Mouse (Mus musculus): Measurements from ENCODE around the gene Inpp5f.
"Not testable (repeated sequence)": the region's sequence is repeated elsewhere in the genome, so short reads cannot be mapped to it uniquely, and the experiment has no call there.

The Inpp5f gene

DNA sequence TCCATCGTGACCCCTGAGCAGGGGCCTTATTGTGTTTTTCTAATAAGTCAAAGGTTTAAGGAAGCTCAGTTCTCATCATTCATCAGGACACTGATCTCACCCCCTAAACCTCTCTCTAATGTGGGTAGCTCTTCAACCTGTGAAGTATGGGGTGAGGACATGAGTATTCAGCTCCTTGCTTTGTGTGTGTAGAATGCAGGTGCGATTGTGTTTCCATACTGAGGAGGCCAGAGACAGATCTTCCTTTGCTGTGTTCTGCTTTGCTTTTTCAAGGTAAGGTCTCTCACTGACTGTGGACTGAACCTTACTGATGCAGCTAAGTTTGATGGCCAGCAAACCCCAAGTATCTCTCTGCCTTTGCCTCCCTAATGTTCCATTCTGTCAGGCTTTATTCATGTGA lies 14.9 kb upstream of the Inpp5f start:
- DNase-seq: no peak

DNA sequence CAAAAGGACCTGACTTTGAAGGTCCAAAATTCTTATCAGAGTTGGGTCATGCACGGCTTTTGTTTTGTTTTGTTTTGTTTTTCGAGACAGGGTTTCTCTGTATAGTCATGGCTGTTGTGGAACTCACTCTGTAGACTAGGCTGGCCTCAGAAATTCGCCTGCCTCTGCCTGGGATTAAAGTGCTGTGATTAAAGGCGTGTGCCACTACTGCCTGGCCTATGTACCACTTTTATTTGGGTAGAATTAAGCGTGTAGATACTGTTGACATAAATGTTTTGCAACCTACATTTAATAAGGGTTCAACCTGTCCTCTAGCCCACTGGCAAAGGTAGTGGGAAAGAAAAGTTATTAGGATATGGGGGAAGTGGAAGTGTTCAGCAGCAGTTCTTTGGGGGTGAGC lies 12.1 kb upstream of the Inpp5f start:
- no peak for DNase-seq

DNA sequence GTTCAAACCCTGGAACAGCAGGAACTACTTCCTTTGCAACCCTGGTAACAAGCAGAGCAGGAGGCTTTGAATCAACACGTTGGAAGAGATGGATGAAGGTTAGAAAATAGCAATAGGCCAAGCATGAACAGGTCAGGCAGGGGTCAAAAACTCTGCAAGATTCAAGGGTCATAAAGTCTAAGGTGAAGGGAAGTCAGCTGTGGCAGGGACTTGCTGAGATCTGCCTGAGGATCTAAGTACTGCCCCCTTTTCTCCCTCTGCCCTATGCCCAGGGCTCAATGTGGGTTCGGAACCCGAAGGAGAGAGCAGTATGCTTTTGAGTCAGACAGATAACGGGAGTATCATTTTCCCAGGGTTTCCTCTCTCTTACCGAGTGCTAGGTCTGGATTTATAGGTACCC lies 9.3 kb upstream of the Inpp5f start:
- no peak for DNase-seq

DNA sequence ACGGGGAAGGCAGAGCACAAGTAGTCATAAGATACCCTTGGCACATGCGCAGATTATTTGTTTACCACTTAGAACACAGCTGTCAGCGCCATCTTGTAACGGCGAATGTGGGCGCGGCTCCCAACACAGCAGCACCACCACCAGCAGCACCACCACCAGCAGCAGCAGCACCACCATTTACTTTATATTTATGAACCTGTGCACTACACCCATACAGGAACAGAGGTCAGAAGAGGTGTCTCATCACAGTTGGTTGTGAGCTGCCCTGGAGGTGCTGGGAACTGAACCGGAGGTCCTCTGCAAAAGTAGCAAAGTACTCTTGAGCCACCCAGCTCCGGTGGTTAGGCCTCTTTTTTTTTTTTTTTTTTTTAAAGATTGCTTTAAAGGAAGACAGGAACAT lies 1.2 kb upstream of the Inpp5f start:
- not testable (repeated sequence) for DNase-seq

DNA sequence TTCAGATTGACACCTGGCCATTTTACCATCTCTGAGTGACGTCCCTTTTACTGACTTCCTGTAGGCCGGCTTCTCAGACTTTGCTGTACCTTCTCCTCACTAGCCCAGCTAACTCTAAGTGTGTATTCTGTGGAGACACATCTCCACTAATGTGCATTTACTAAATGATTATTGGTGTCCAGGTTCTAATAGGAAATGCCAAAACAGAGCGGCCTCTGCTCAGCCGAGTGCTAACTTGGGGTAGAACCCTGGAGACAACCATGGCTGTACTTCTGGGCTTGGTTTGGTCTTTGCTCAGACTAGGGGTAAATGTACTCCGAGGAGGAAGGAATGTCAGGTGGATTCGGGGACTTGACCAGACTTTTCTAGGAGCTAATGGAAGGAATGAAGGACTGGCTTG lies 638 bp upstream of the Inpp5f start:
- no peak for DNase-seq

DNA sequence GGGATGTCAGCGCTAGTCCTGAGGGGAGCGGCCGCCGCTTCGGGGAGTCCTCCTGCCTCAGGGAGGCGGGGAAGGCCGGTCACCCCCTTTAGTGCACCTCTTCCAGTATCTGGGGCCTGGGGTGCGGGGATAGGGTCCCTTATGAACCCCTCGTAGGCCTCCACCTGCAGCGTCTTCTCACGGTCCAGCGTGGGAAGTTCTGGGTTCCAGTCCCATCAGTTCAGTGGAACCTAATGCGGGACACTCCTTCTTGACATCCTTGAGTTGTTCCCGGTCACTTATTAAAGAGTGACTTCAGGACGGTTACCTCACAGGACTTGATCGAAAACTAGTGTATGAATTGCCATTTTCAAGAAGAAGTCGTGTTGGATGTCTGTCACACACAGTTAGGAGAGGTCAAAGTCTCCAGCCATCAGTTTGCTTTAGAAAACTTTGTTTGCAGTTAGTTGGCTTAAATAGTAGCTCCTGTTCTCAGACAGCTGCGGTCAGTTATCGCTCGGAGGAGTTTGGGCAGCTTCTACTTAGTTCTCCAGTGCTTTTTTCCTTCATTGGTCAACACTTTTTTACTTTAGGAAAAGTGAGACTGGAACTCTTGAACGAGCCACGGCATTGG lies 777 bp downstream of the Inpp5f start:
- peak; percentile 12 for DNase-seq

DNA sequence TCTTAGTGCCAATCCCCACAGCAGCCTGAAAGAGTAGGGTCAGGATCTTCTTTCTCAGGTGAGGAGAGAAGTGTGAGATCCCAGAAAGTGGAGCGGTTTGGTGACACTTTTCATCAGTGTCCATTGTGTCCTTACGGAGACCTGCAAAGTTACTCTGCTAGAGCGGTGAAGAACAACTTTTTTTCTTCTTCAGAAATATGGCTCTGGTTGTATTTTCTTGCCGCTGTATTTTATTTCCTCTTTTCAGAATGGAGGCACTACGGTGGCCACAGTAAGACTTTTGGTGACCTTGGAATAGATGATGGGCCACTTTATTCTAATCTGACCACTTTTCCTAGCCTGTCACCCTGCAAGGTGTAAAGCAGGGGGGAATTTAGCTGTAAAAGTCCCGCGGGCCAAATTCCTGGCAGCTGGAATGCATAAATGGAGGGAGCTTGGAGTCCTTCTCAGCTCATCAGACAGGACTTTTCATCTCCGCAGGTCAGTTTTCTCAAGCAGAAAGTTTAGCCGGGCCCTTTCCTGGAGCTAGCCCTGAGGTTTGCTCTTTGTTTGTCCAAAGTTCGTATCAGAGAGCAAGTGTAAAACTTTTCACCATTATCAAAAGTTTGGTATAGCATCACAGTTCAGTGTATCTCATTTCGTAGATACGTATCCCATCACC lies 1.5 kb downstream of the Inpp5f start:
- DNase-seq: no peak

DNA sequence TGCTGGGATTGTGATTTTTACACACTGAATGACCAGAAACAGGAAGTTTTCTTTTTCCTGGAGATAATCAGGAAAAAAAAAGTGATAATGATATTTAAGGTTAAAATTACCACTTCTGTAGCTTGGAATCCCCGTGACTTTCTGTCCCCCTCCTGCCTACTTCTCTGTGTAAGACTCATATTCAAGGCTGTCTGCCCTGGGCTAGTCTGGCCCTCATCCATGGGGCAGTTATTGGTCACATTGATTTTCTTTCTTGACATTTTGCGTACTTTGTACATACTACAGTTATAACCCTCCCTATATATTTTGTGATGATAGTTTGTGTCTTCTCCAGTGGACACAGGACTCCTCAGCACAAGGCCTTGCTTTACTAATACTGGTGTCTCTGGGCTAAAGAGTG lies 2.5 kb downstream of the Inpp5f start:
- DNase-seq: no peak

DNA sequence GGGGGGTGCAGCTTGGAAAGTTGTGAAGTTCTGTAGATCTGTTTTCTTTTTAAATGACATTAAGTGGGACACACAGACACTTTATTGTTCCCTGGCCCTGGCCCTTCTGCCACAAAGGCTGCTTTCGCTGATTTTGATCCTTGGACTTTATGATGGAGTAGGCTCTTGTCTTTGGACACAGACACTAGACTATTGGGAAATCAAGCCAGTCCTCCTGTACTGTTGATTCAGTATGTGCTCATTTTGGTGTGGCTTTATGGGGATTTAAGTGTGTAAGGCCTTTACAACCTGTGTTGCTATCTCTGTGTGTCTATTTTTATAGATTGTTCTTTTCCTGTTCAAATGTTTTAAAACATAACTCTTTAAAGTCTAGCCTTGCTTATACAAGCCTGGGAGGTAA lies 6.5 kb downstream of the Inpp5f start:
- no peak for DNase-seq

DNA sequence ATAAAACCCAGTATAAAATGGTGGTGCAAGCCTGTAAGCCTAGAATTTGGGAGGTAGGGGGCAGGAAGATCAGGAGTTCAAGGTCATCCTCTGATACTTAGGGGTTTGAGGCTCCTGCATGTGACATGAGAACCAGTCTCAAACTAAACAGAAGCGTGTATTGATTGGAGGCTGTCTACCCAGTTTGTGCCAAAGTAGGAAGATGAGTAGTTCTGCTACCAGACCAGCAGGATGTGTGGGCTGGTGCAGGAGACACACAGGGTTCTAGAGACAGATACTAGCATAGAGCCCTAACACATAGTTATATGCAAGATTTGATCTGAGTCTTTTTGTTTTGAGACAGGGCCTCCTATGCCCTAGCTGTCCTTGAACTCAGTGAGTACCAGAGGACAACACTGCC lies 9.1 kb downstream of the Inpp5f start:
- no peak for DNase-seq

DNA sequence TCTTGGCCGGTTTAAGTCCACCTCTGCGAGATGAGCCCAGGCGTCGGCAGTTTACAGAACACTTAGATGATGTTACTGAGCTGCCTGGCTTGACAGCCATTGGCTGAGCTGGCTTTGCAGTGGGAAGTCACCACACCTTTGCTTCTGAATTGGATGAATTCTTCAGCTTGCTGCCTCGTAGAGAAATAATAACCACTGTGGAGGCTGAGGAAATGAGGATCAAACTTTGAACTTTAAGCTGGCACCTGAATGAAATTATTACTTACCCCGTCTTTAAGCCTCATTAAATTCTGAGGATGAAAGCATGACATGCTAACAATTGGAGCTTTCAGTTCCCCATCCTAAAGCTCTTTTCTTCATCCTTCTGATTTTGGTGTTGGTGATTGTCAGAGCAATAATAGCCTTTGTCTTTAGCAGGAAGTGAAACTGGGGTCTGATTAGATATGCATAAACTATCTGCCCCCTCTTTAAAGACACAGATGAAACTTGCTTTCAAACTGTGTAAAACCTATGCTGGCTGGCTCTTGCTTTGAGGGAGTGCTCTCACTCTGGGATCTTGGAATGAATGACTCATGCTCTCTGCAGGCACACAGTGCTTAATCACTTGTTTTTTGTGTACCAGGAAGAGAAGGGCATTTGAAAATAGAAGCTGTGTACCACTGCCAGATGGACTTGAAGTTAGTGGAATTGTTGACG lies 11.3 kb downstream of the Inpp5f start:
- peak; percentile 71 for DNase-seq

DNA sequence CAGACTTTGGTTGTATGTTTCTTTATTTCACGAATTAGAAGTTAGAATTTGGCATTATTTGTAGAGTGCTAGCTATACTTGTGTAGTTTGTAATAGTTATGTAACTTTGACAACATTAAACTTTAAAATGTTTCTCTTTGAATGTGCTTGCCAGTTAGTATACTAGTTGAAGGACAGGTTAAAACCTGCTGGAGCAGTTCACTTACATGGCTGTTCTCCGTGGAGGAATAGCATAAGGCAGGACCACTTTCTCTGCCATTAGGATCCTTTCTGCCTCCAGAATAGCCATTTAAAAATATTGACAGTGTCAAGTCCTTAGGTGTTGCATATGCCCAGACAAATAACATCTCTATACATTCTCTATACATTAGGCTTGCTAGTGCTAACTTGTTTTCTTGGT lies 11.9 kb downstream of the Inpp5f start:
- no peak for DNase-seq

DNA sequence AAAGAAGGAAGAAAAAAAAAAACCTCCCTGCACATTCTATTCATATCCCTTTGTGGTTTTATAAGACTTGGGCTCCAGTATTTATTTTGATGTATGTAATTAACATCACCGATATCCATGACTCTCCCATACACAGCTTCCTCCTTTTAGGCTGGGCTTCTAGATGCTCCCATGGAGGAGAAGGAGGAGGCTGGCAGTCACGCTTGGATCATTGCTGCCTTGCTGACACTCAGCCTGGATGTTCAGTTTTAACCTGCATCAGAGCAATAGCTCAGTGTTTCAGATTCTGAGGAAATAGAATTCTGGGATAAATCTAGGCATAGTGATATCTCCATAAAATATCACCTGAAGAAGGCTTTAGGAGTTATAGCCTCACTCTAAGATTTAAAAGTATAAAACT lies 14.3 kb downstream of the Inpp5f start:
- no peak for DNase-seq

DNA sequence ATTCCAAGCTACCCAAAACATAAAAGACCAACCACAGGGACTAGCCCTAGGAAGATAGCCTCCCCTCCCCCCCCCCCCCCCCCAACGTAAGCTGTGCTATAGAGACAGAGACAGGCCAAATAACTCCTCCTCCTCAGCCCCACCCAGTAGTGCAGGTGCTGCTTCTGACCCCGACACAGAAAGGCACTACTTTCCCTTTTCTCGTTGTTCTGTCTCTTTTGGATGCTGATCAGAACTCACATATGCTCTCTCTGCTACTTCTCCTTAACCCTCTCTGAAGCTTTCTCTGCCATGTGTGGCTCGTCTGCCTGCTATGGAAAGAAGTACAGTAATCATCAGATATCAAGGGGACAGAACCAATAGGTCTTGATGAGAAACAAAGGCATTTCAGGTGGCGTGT lies 15.5 kb downstream of the Inpp5f start:
- DNase-seq: no peak

DNA sequence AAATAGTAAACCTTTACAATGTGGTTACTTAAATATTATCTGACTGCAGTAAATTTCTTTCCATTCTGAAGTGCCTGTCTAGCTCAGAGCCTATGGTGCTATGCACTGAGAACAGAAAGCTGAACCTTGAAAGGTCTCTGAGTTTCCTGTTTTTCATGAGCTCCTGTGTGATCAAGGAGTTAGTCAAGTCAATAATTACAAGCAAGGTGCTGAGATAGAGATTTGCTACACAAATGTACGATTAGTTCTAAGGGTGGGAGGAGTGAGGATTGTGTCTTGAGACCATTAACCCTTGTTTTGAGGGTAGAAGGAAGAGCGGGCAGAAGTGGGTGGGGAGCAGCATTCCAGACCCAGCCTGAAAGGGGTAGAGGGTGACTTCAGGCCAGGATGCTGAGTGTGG lies 16.1 kb downstream of the Inpp5f start:
- no peak for DNase-seq

DNA sequence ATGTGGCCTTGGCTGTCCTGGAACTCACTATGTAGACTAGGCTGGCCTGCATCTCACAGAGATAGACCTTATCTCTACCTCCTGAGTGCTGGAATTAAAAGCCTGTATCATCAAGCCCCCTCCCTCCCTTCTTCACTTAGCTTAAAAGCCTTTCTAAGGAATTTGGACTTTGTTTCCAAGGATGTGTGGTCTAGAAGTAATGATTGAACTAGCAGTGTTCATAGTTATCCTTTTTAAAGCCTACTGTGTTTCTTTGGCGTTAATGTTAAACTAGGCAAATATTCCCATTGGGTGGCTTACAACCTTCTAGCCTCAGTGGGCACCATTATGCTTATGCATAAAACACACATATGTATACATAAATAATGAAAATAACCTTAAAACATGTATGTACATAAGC lies 16.6 kb downstream of the Inpp5f start:
- DNase-seq: no peak

DNA sequence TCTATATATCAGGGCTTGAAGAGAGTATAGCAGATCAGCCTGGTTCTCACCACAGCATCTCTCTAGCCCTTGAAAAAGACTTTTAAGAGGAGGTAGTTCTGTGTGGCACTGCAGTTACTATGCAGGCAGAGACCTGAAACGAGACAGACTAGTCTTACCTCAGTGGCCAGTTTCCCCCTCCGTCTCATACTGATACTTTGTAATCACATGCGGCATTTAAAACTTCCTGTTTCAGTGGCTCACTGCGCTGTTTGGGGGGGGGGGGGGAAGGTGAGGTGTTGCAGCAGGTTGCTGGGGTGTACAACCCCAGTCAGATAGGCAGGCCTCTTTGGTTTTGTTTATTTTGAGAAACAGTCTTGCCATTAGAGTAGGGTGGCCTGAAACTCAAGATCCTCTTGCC lies 22.0 kb downstream of the Inpp5f start:
- peak; percentile 43 for DNase-seq

DNA sequence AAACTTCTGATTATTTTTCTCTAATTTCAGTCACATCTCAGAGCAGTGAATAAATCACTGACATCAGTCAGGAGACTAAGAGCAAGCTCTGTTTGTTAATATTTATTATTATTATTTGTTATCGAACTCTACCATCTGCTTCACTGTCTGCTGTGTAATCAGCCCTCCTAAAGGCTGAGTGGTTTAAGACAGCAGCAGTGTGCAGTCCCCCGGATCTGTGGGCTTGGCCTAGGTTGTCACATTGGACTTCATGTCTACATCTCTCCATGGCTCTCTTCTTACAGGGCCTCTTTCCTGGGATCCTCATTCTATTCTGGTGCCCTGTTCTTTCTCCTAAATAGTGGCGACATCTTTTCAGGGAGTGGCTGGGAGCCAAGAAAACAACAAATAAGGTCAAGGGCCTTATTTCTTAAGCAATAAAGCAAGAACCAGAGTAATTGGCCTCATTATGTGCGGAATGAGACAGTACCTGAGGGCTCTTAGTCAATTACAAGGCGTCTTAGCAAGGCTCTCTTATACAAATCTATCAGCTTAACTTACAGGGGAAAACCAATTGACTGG lies 28.9 kb downstream of the Inpp5f start:
- peak; percentile 35 for DNase-seq

DNA sequence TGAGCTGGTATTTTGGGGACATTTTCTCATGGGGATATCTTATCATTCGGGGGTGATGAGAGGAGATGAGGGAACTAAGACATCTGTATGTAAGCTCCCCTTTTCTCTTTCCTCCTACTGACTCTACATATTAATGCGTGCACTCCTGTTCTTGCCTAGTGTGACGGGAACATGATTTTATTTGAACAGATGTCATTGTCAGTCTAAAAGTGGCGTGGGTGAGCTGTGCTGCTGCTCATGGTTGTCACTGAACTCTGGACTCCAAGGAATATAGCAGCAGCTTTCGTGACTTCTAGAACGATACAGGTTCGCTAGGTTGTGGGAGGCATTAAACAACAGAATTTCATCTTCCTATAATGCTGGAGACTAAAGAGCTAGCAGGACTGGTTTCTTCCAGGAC lies 30.4 kb downstream of the Inpp5f start:
- no peak for DNase-seq

DNA sequence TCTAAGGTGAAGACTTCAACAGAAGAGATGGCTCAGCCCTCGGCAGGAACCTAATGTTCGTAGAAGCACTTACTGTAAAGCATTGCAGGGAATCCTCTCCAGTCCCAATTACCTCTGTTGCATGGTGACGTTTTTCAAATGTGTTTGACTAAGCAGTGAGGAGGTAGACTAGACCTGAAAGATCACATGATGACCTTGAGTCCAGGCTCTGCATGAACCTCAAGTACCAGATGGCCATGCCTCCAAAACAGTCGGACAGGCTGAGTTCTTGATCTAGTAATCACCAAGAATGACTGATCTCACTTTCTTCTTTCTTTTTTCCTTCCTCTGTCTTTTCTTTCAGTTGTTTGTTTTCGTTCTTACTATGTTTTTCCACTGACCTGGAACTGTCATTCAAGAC lies 31.3 kb downstream of the Inpp5f start:
- DNase-seq: no peak

DNA sequence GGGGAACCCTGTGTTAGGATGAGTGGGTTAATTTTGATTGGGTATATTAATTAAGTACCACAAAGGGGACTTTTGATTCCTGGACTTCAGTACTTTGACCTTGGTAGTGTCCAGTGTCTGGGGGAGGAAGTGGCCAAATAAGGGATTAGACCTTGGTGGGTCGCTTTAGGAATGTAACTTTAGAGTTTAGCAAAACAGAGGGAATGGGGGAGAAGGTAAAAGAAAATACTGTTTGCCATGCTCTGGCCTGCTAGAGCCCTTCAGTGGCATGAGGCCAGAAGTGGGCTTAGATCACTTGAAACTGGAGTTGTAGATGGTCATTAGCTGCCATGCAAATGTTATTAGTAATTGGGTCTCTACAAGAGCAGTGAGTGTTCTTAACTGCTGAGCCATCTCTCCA lies 45.8 kb downstream of the Inpp5f start:
- no peak for DNase-seq

DNA sequence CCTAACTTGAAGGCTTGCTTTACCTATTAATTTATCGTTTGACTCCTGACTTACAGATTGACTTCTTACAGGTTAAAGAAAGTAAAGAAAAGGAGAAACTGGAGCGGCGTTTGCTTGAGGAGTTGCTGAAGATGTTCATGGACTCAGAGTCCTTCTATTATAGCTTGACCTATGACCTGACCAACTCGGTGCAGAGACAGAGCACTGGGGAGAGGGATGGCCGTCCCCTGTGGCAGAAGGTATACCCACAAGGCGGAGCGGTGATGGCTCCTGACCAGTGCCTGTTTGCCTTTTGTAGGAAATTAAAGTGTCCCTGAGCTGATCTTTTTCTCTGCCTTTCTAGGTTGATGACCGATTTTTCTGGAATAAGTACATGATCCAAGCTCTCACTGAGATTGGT lies 52.8 kb downstream of the Inpp5f start:
- no peak for DNase-seq

DNA sequence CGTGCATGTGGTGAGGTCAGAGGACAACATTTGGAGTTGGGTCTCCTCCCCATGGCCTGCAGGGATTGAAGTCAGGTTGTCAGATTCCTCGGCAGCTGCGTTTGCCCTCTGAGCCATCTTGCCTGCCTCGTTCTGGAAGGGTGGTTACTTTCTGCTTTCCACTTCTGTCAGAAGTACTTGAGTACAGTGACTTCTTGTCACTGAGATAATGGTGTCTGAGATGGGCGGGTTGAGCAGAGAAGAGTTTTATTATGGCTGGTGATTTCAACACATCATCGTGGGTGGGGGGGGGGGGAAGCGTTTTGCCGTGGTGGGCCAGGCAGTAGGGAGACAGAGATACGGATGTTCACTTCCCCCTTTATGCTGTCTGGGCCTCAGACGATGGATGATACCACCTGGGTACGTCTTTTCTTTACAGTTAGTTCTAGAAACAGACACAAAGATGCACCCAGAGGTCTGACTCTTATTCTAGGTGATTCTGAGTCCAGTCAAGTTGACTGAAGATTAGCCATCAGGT lies 53.8 kb downstream of the Inpp5f start:
- no peak for DNase-seq

DNA sequence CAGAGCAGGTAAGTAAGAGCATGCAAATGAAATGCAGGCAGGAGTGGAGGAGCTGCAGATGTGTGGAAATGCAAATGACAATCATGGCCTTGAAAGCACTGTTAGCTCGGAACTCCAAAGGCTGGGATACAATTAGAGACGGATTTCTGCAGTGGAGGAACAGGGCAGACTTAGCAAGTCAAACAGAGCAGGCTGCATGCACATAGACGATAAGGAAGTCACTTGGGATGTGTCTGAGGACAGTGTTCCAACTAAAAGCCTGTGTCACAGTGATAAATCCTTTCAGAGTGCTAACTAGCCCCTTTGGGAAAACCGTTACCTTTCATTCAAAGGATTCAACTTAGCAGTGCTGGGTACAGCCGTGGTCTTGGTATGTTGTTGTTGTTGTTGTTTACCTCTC lies 56.7 kb downstream of the Inpp5f start:
- DNase-seq: no peak
